Mouse (Mus musculus) megakaryocyte, embryonic 14.5 days (primary cell): ENCODE measurements around the gene Atp6v1e1.

Experiments
- FLI1 ChIP-seq: IDR thresholded peaks from 2 replicates; pipeline ENCODE4 v1.6.1; 2012; ENCODE audit warnings: low read length, inconsistent platforms, mixed read lengths
- GATA1 ChIP-seq: IDR thresholded peaks from 3 replicates; pipeline ENCODE4 v1.6.1; 2012; ENCODE audit warnings: mixed read lengths, low read length, inconsistent platforms, borderline replicate concordance

- TF ChIP-seq GATA1: no peak
- TF ChIP-seq FLI1: no peak
Observed at GRCm38 (mm10) chr6:120778226-120778625, 44.4 kb downstream of the Atp6v1e1 start.
